Mouse (Mus musculus): Measurements from ENCODE around the gene Vmn1r20. TPM values are rescaled to one million over a fixed set of nuclear protein-coding genes. Genes with fewer than 3 reads are reported as not detected.
"Not testable (repeated sequence)": the region's sequence is repeated elsewhere in the genome, so short reads cannot be mapped to it uniquely, and the experiment has no call there.

The Vmn1r20 gene
- 0.04 TPM in 1 of 2 replicates, not detected in the other for polyA plus RNA-seq (2015; fragmentation: Nextera tagmentation; extraction: Ambion mirVana)

GRCm38 (mm10) chr6:57428630-57429029, at the start of gene Vmn1r20:
Gene Vmn1r20 (plus strand): TSS chr6:57428930.
- ATAC-seq (replicated peaks; ENCODE audit: insufficient number of reproducible peaks, insufficient read depth, low FRiP score, low read depth) = no peak
- no peaks in the 10 kb centered on the region for H3K9me3 ChIP-seq (replicated peaks)
- WGBS = 27% methylated on average over 1 of the region's 1 CpGs
- H3K4me2 ChIP-seq = no peak within 1 kb of the TSS
- no peak within 1 kb of the TSS for H3K9ac ChIP-seq
- no peaks in the 10 kb centered on the region for H3K4me1 ChIP-seq (replicated peaks)
- H3K27ac ChIP-seq = no peak within 1 kb of the TSS
- H3K4me3 ChIP-seq = no peak within 1 kb of the TSS
- H3K27me3 ChIP-seq = no peaks in the 10 kb centered on the region
- H3K36me3 ChIP-seq = no peaks in the 10 kb centered on the region

- H3K36me3 ChIP-seq = no peaks in the 10 kb centered on the region
- no peak within 1 kb of the TSS for H3K27ac ChIP-seq
- H3K27me3 ChIP-seq = no peaks in the 10 kb centered on the region
- no peak for ATAC-seq (replicated peaks; ENCODE audit: insufficient number of reproducible peaks, insufficient read depth, low FRiP score, low read depth)
- no peaks in the 10 kb centered on the region for H3K9me3 ChIP-seq (replicated peaks)
- H3K4me1 ChIP-seq (replicated peaks) = no peaks in the 10 kb centered on the region
- no peak within 1 kb of the TSS for H3K9ac ChIP-seq
- H3K4me2 ChIP-seq = no peak within 1 kb of the TSS
- H3K4me3 ChIP-seq = no peak within 1 kb of the TSS
Observed at GRCm38 (mm10) chr6:57395683-57396082, 33.0 kb upstream of the Vmn1r20 start, which contains the start of gene Vmn1r18. Gene Vmn1r18 (minus strand): TSS chr6:57395783.

DNA sequence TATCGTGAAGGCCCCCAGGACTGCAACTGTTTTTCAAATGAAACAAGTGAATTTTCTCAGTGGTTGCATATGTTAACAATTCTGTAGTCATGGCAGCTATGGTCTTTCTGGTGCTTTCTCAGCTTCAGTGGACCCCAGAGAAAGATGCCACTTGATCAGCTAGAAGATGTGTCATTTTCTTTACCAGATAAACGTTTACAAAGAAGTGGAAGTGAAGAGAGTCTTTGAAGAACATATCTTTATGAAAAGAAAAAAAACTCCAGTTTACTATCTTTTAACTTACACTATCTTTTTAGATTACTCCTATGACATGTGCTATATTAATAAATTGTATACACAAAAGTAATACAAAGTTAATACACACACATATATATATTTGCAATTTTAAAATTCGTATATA, 25.2 kb upstream of the Vmn1r20 start, which contains the start of gene Vmn1r19:
TSS of gene Vmn1r19 (plus strand) at position 301 of the 400 bp plus-strand sequence.
- not testable (repeated sequence) for H3K4me2 ChIP-seq; H3K36me3 ChIP-seq; H3K9ac ChIP-seq; H3K27ac ChIP-seq; H3K4me1 ChIP-seq (replicated peaks); ATAC-seq (replicated peaks; ENCODE audit: insufficient number of reproducible peaks, insufficient read depth, low FRiP score, low read depth); H3K27me3 ChIP-seq; H3K4me3 ChIP-seq; H3K9me3 ChIP-seq (replicated peaks)
- WGBS = 58% methylated on average over 3 of the region's 3 CpGs

DNA sequence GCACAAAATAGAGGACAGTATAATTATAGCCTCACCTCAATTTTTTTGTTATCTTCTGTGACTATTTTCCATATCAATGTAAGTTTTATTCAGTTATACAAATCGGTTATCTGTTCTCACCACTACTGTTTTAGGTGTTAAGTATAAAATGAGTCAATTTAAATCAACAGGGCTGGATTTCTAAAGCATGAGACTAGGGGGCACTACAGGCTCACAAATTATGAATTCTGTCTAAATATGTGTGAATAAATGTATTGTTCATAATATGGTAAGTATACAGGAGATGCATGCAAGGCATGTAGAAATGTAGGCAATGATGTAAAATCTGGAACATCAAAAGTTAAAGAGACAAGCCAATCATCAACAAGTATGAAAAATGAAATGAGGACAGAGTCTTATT, 2.5 kb downstream of the Vmn1r20 start:
- Histone ChIP-seq H3K27me3 (no peaks in the 10 kb centered on the region), H3K27ac (no peak overlapping the region), H3K9ac (no peak overlapping the region), H3K4me3 (no peak overlapping the region), H3K36me3 (no peaks in the 10 kb centered on the region), H3K9me3 (replicated peaks) (no peaks in the 10 kb centered on the region), H3K4me2 (no peak overlapping the region), H3K4me1 (replicated peaks) (no peaks in the 10 kb centered on the region)
- 62% methylated on average over 1 of the region's 1 CpGs for WGBS
- ATAC-seq (replicated peaks; ENCODE audit: insufficient number of reproducible peaks, insufficient read depth, low FRiP score, low read depth) = no peak

DNA sequence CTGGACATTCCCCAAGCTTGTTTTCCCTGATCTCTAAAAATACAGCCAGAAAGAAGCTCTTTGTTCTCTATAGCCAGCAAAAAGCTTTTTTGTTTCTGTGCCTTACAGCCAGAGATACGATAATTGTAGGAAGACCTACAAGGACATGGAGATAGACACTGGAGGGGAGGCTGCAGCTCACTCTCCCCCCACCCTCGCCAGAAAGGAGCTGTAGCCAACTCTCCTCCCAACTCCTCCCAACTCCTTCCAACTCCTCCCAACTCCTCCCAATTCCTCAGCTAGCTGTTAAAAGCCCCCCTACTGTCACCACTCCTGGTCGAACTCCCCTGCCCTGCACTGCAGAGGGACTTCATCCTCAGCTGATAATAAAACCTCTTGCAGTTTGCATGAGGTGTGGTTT, 39.4 kb downstream of the Vmn1r20 start:
- H3K27me3 ChIP-seq; H3K4me1 ChIP-seq (replicated peaks); H3K4me3 ChIP-seq; H3K36me3 ChIP-seq; H3K27ac ChIP-seq; H3K4me2 ChIP-seq; H3K9me3 ChIP-seq (replicated peaks); ATAC-seq (replicated peaks; ENCODE audit: insufficient number of reproducible peaks, insufficient read depth, low FRiP score, low read depth); H3K9ac ChIP-seq: not testable (repeated sequence)
- 19% methylated on average over 3 of the region's 3 CpGs for WGBS

Other genes with a start within 250 kb of the Vmn1r20 start
- gene Vmn1r13, start 225.6 kb upstream of the Vmn1r20 start, polyA plus RNA-seq (2015; fragmentation: Nextera tagmentation; extraction: Ambion mirVana) = not detected in 2 replicates
- gene Vmn1r14, start 197.2 kb upstream of the Vmn1r20 start, polyA plus RNA-seq (2015; fragmentation: Nextera tagmentation; extraction: Ambion mirVana) = not detected in 2 replicates
- gene Vmn1r15, start 171.0 kb upstream of the Vmn1r20 start, polyA plus RNA-seq (2015; fragmentation: Nextera tagmentation; extraction: Ambion mirVana) = not detected in 2 replicates
- not detected in 2 replicates for gene Vmn1r16, start 99.4 kb upstream of the Vmn1r20 start, polyA plus RNA-seq (2015; fragmentation: Nextera tagmentation; extraction: Ambion mirVana)
- gene Vmn1r17, start 65.2 kb upstream of the Vmn1r20 start, polyA plus RNA-seq (2015; fragmentation: Nextera tagmentation; extraction: Ambion mirVana) = not detected in 2 replicates
- not detected in 2 replicates for gene Vmn1r18, start 33.1 kb upstream of the Vmn1r20 start, polyA plus RNA-seq (2015; fragmentation: Nextera tagmentation; extraction: Ambion mirVana)
- gene Vmn1r19, start 25.1 kb upstream of the Vmn1r20 start, polyA plus RNA-seq (2015; fragmentation: Nextera tagmentation; extraction: Ambion mirVana) = not detected in 2 replicates
- gene Ppm1k, start 106.5 kb downstream of the Vmn1r20 start, polyA plus RNA-seq (2015; fragmentation: Nextera tagmentation; extraction: Ambion mirVana) = 10.7 and 12.9 TPM in 2 replicates
- 4.4 and 5.5 TPM in 2 replicates for gene Herc6, start 152.1 kb downstream of the Vmn1r20 start, polyA plus RNA-seq (2015; fragmentation: Nextera tagmentation; extraction: Ambion mirVana)